Mouse (Mus musculus) stomach, adult 2 months (tissue): ENCODE data around the gene Rb1. TPM values are rescaled to one million over a fixed set of nuclear protein-coding genes. Genes with fewer than 3 reads are reported as not detected.

Source experiments
- polyA plus RNA-seq: library from polyadenylated mRNA; depleted of rRNA; stranded (reverse); fragments of >200 nt; gene quantifications from 2 replicates; pipeline ENCODE4 v1.2.3, GENCODE M21; 2012; rRNA removed

The Rb1 gene
- polyA plus RNA-seq = 0.33 and 0.39 TPM in 2 replicates

GRCm38 (mm10) chr14:73325456-73326381 lies at the start of gene Rb1:
Gene Rb1, minus strand, starts transcription at chr14:73325822.

GRCm38 (mm10) chr14:73237848-73238321 lies 87.7 kb downstream of the Rb1 start, which contains the start of gene Lpar6:
Gene Lpar6, plus strand, starts transcription at chr14:73237895.

Other genes with a start within 250 kb of the Rb1 start
- gene Rcbtb2, start 202.8 kb downstream of the Rb1 start, polyA plus RNA-seq = 6.3 and 7.4 TPM in 2 replicates
- gene Lpar6, start 87.9 kb downstream of the Rb1 start, polyA plus RNA-seq = 0.45 and 0.70 TPM in 2 replicates
- gene Itm2b, start 59.5 kb upstream of the Rb1 start, polyA plus RNA-seq = 301 and 417 TPM in 2 replicates
- gene Med4, start 184.2 kb upstream of the Rb1 start, polyA plus RNA-seq = 2.9 TPM in 2 replicates
- gene Sucla2, start 199.5 kb upstream of the Rb1 start, polyA plus RNA-seq = 3.7 and 4.1 TPM in 2 replicates
- 0.41 and 0.43 TPM in 2 replicates for gene Nudt15, start 222.4 kb upstream of the Rb1 start, polyA plus RNA-seq